ENCODE assay signal across 7 mouse cellular contexts in genomic region chr4:44167397-44168121, GRCm38 (mm10).
DNase-seq lines count a peak whose midpoint lies in the region; ATAC-seq lines count a peak whose summit lies in the region.

No protein-coding gene starts in this region.

- peak overlapping the region; percentile 88 for H3K9ac ChIP-seq in intestine, embryonic 15.5 days

- H3K4me2 ChIP-seq in intestine, embryonic 15.5 days (replicated peaks), result peak overlapping the region; percentile 58

- H3K4me1 ChIP-seq in intestine, embryonic 15.5 days (replicated peaks), result peaks cover 6% of the 10 kb centered on the region; the same call in 1 of the 2 replicates
- peaks cover 54% of the 10 kb centered on the region for H3K4me1 ChIP-seq in midbrain, embryonic 10.5 days

- peak overlapping the region; percentile 84 for H3K4me3 ChIP-seq in intestine, embryonic 15.5 days (replicated peaks)
- H3K4me3 ChIP-seq in midbrain, embryonic 10.5 days, result peak overlapping the region; percentile 84

- under 1% methylated on average over 77 of the region's 95 CpGs for WGBS in intestine, embryonic 15.5 days
- under 1% methylated on average over 95 of the region's 95 CpGs for WGBS in midbrain, embryonic 10.5 days

- no peaks in the 10 kb centered on the region for H3K36me3 ChIP-seq in intestine, embryonic 15.5 days
- H3K36me3 ChIP-seq in midbrain, embryonic 10.5 days, result no peaks in the 10 kb centered on the region

- no peaks in the 10 kb centered on the region for H3K9me3 ChIP-seq in intestine, embryonic 15.5 days
- H3K9me3 ChIP-seq in midbrain, embryonic 10.5 days (replicated peaks), result no peaks in the 10 kb centered on the region

- peak; percentile 89 to 93 for DNase-seq in adrenal gland, adult (ENCODE audit: inconsistent age in 2 of 2, low spot score in 1 of 2)
- DNase-seq in embryo, embryonic 10.5 days (ENCODE audit: low spot score), result peak; percentile 93
- peak; percentile 63 to 72 for DNase-seq in gastrocnemius, postnatal 36 days
- DNase-seq in left cerebral cortex, postnatal 25 days (ENCODE audit: low spot score in 2 of 2), result peak; percentile 76 to 78
- DNase-seq in midbrain, embryonic 10.5 days (ENCODE audit: low spot score), result peak; percentile 91
- peak; percentile 86 for DNase-seq in right cerebral cortex, postnatal 4 days

- no peaks in the 10 kb centered on the region for H3K27me3 ChIP-seq in intestine, embryonic 15.5 days (replicated peaks)
- no peaks in the 10 kb centered on the region for H3K27me3 ChIP-seq in midbrain, embryonic 10.5 days (ENCODE audit: low read depth, poor library complexity, severe bottlenecking)

- peak; percentile 94 for ATAC-seq in intestine, embryonic 15.5 days

- intact Hi-C loops in gastrocnemius, postnatal 36 days (cut with DNase I), result loop anchor here (2.0 kb wide), 1 partner anchor 67 kb away; no protein-coding TSS in a partner anchor
- intact Hi-C loops in left cerebral cortex, postnatal 25 days (cut with DNase I), result loop anchor here (1.0 kb wide), 1 partner anchor 65 kb away; no protein-coding TSS in a partner anchor

- peak overlapping the region; percentile 99 for H3K27ac ChIP-seq in intestine, embryonic 15.5 days
- H3K27ac ChIP-seq in midbrain, embryonic 10.5 days (replicated peaks), result peak overlapping the region; percentile 98

Comparison
In these comparisons a context has a peak if more than half of its experiments do, and no peak if none do; other contexts are left out.
1. Peak in every context shown above with its lines: DNase-seq, ATAC-seq, H3K4me3 ChIP-seq and H3K27ac ChIP-seq.